Mouse (Mus musculus) brain, adult 2 months (tissue): ENCODE data around the gene Trex1.

Source experiments
- DNase-seq: peaks from one replicate; pipeline ENCODE4 v3.0.0; 2011; ENCODE audit warnings: low read depth, low spot score

Trex1 gene

GRCm38 (mm10) chr9:109016973-109017604, 42.4 kb downstream of the Trex1 start:
- DNase-seq = no peak

- no peak for DNase-seq
These were observed 44.1 kb downstream of the Trex1 start for GRCm38 (mm10) chr9:109015397-109015796.

GRCm38 (mm10) chr9:109010316-109010690, 49.2 kb downstream of the Trex1 start:
- no peak for DNase-seq

GRCm38 (mm10) chr9:109009636-109010315, 49.8 kb downstream of the Trex1 start:
- DNase-seq = peak; percentile 89

- DNase-seq = peak; percentile 82
These were observed 50.4 kb downstream of the Trex1 start for GRCm38 (mm10) chr9:109008994-109009635.

GRCm38 (mm10) chr9:109008081-109008480, 51.5 kb downstream of the Trex1 start:
- no peak for DNase-seq
